In genomic region chr14:17967117-17967726, GRCm38 (mm10) we compare ENCODE assay signal across 8 mouse cellular contexts.
A peak's percentile ranks its signal among the peaks of the same experiment; 100 is the strongest.
DNase-seq lines count a peak whose midpoint lies in the region; ATAC-seq and TF ChIP-seq lines count a peak whose summit lies in the region.

No protein-coding gene starts in this region.

- no peak overlapping the region for H3K4me2 ChIP-seq in liver, postnatal 0 days (ENCODE audit: low read depth, low read length)

- TF ChIP-seq EP300 in liver, postnatal 0 days (IDR thresholded peaks at IDR 0.05; ENCODE audit: low read depth) = no peak

- 0 out of 2 replicates have a peak, but pooled peaks cover 2% of the 10 kb centered on the region for H3K36me3 ChIP-seq in liver, postnatal 0 days (replicated peaks; ENCODE audit: insufficient read depth, low read length)

- H3K27me3 ChIP-seq in liver, postnatal 0 days (ENCODE audit: insufficient read depth, low read length) = no peaks in the 10 kb centered on the region

- peak; percentile 45 for DNase-seq in CD4-positive helper T cell, adult 2 months (ENCODE audit: low read depth, low spot score)
- peak; percentile 59 for DNase-seq in adipocyte (ENCODE audit: low spot score)
- peak; percentile 63 for DNase-seq in kidney, adult 9 months
- peak; percentile 43 for DNase-seq in liver, postnatal 0 days
- peak; percentile 16 to 19 for DNase-seq in urinary bladder, postnatal 36 days (ENCODE audit: low spot score in 2 of 2)

- H3K9ac ChIP-seq in liver, postnatal 0 days (replicated peaks) = no peak overlapping the region

- no peak overlapping the region for H3K27ac ChIP-seq in liver, postnatal 0 days (ENCODE audit: low read depth)

- peak; percentile 79 for TF ChIP-seq CTCF in liver, postnatal 0 days (IDR thresholded peaks at IDR 0.05; ENCODE audit: low read depth)

- WGBS in liver, postnatal 0 days (ENCODE audit: insufficient replicate concordance) = 26% methylated on average over 5 of the region's 5 CpGs

- H3K4me3 ChIP-seq in liver, postnatal 0 days (ENCODE audit: low read depth, low read length) = no peak overlapping the region

- ATAC-seq in common myeloid progenitor, adult 5-6 weeks (replicated peaks; ENCODE audit: low read depth, poor library complexity, severe bottlenecking) = peak; percentile 98
- peak; percentile 99 for ATAC-seq in granulocyte monocyte progenitor cell, adult 5-6 weeks (replicated peaks; ENCODE audit: poor library complexity, severe bottlenecking)
- no peak for ATAC-seq in liver, postnatal 0 days
- ATAC-seq in neutrophil, adult 5-6 weeks (ENCODE audit: extremely low read depth, insufficient number of reproducible peaks, low FRiP score, poor library complexity, severe bottlenecking) = peak; percentile 41; the same call in 1 of the 2 replicates

- no peaks in the 10 kb centered on the region for H3K4me1 ChIP-seq in liver, postnatal 0 days (ENCODE audit: insufficient read depth)

- no peaks in the 10 kb centered on the region for H3K9me3 ChIP-seq in liver, postnatal 0 days (ENCODE audit: low read length)
